Mouse (Mus musculus) macrophage (primary cell): ENCODE data around the gene Larp4. TPM values are rescaled to one million over a fixed set of nuclear protein-coding genes. Genes with fewer than 3 reads are reported as not detected.
"Not testable (repeated sequence)": the region's sequence is repeated elsewhere in the genome, so short reads cannot be mapped to it uniquely, and the experiment has no call there.

Source experiments
- H3K27ac ChIP-seq: fragments of 350-480 bp; formaldehyde crosslinking; 2 replicates; pipeline ENCODE4 v1.9.0; 2021
- H3K36me3 ChIP-seq: fragments of 350-480 bp; formaldehyde crosslinking; 2 replicates; pipeline ENCODE4 v1.9.0; 2021; ENCODE audit errors: inconsistent target
- H3K4me3 ChIP-seq: fragments of 350-480 bp; formaldehyde crosslinking; 2 replicates; pipeline ENCODE4 v1.9.0; 2021; ENCODE audit errors: inconsistent target
- H3K79me2 ChIP-seq: fragments of 350-480 bp; formaldehyde crosslinking; 2 replicates; pipeline ENCODE4 v1.9.0; 2021; ENCODE audit errors: inconsistent target
- WGBS: methylation state at CpG from one replicate; pipeline ENCODE4 v1.1.7; 2026; ENCODE audit warnings: inconsistent platforms; ENCODE audit not compliant: missing documents; 5-methylcytosine and 5-hydroxymethylcytosine counted together
- polyA plus RNA-seq: library from polyadenylated mRNA; stranded (reverse); fragments of 250-400 nt; gene quantifications from 3 replicates; pipeline ENCODE4 v1.2.4, GENCODE M21; 2018; ENCODE audit warnings: inconsistent platforms

Gene Larp4
- polyA plus RNA-seq, 1 experiment from 2014 or later, result 32.7 TPM

GRCm38 (mm10) chr15:99974476-99975220 is 4.8 kb downstream of the Larp4 start:
- peaks cover 65% of the 10 kb centered on the region for H3K79me2 ChIP-seq
- whole genome bisulfite sequencing, result 36% methylated on average over 2 of the region's 2 CpGs
- H3K27ac ChIP-seq, result no peak overlapping the region
- peak overlapping the region; percentile 82; the same call in 1 of the 2 replicates for H3K4me3 ChIP-seq
- no peaks in the 10 kb centered on the region for H3K36me3 ChIP-seq

GRCm38 (mm10) chr15:99976121-99976520 is 6.3 kb downstream of the Larp4 start:
- not testable (repeated sequence) for H3K4me3 ChIP-seq, H3K36me3 ChIP-seq, H3K27ac ChIP-seq
- WGBS, result 80% methylated on average over 1 of the region's 2 CpGs
- H3K79me2 ChIP-seq, result peaks cover 80% of the 10 kb centered on the region

GRCm38 (mm10) chr15:99979266-99979665 is 9.4 kb downstream of the Larp4 start:
- Histone ChIP-seq H3K36me3 (no peaks in the 10 kb centered on the region), H3K4me3 (no peak overlapping the region), H3K79me2 (peaks cover 100% of the 10 kb centered on the region), H3K27ac (no peak overlapping the region)
- 87% methylated on average over 1 of the region's 1 CpGs for WGBS

- WGBS, result 97% methylated on average over 2 of the region's 2 CpGs
- Histone ChIP-seq H3K36me3 (no peaks in the 10 kb centered on the region), H3K4me3 (no peak overlapping the region), H3K27ac (no peak overlapping the region), H3K79me2 (peaks cover 100% of the 10 kb centered on the region)
Measured at GRCm38 (mm10) chr15:99979715-99980114, 9.8 kb downstream of the Larp4 start.

- Histone ChIP-seq H3K79me2 (peaks cover 4% of the 10 kb centered on the region; the same call in 1 of the 2 replicates), H3K36me3 (peaks cover 66% of the 10 kb centered on the region), H3K27ac (no peak overlapping the region), H3K4me3 (no peak overlapping the region)
- 93% methylated on average over 1 of the region's 1 CpGs for WGBS
Measured at GRCm38 (mm10) chr15:99993100-99993499, 23.2 kb downstream of the Larp4 start.

- peaks cover 41% of the 10 kb centered on the region for H3K36me3 ChIP-seq
- H3K79me2 ChIP-seq, result no peaks in the 10 kb centered on the region
- no peak overlapping the region for H3K27ac ChIP-seq
- no peak overlapping the region for H3K4me3 ChIP-seq
- 100% methylated on average over 2 of the region's 6 CpGs for WGBS
Measured at GRCm38 (mm10) chr15:99997114-99997804, 27.4 kb downstream of the Larp4 start.

GRCm38 (mm10) chr15:99999390-99999789 is 29.5 kb downstream of the Larp4 start:
- no peak overlapping the region for H3K27ac ChIP-seq
- H3K36me3 ChIP-seq, result peaks cover 36% of the 10 kb centered on the region
- WGBS, result 0% methylated on average over 1 of the region's 1 CpGs
- no peak overlapping the region for H3K4me3 ChIP-seq
- H3K79me2 ChIP-seq, result no peaks in the 10 kb centered on the region

GRCm38 (mm10) chr15:100004677-100005273 is 34.9 kb downstream of the Larp4 start:
- Histone ChIP-seq H3K36me3 (peaks cover 62% of the 10 kb centered on the region), H3K27ac (no peak overlapping the region), H3K79me2 (no peaks in the 10 kb centered on the region), H3K4me3 (no peak overlapping the region)
- 55% methylated on average over 7 of the region's 7 CpGs for WGBS

GRCm38 (mm10) chr15:100006180-100006579 is 36.3 kb downstream of the Larp4 start:
- H3K36me3 ChIP-seq, result peaks cover 69% of the 10 kb centered on the region
- no peak overlapping the region for H3K27ac ChIP-seq
- H3K4me3 ChIP-seq, result no peak overlapping the region
- H3K79me2 ChIP-seq, result no peaks in the 10 kb centered on the region

GRCm38 (mm10) chr15:100018280-100018899 is 48.5 kb downstream of the Larp4 start:
- H3K4me3 ChIP-seq, result no peak overlapping the region
- H3K27ac ChIP-seq, result no peak overlapping the region
- H3K79me2 ChIP-seq, result no peaks in the 10 kb centered on the region
- no peaks in the 10 kb centered on the region for H3K36me3 ChIP-seq
- WGBS, result 91% methylated on average over 6 of the region's 6 CpGs

- Histone ChIP-seq H3K36me3 (no peaks in the 10 kb centered on the region), H3K79me2 (no peaks in the 10 kb centered on the region), H3K4me3 (no peak overlapping the region), H3K27ac (no peak overlapping the region)
- WGBS, result 100% methylated on average over 1 of the region's 1 CpGs
Measured at GRCm38 (mm10) chr15:100021175-100021574, 51.3 kb downstream of the Larp4 start.

- Histone ChIP-seq H3K36me3 (no peaks in the 10 kb centered on the region), H3K4me3 (no peak overlapping the region), H3K27ac (no peak overlapping the region), H3K79me2 (no peaks in the 10 kb centered on the region)
- WGBS, result 25% methylated on average over 5 of the region's 5 CpGs
Measured at GRCm38 (mm10) chr15:100022923-100023322, 53.1 kb downstream of the Larp4 start.

GRCm38 (mm10) chr15:100025076-100025834 is 55.4 kb downstream of the Larp4 start:
- Histone ChIP-seq H3K4me3 (no peak overlapping the region), H3K36me3 (no peaks in the 10 kb centered on the region), H3K27ac (no peak overlapping the region), H3K79me2 (no peaks in the 10 kb centered on the region)
- WGBS, result 86% methylated on average over 11 of the region's 11 CpGs

GRCm38 (mm10) chr15:100028133-100028532 is 58.3 kb downstream of the Larp4 start:
- WGBS, result 70% methylated on average over 2 of the region's 2 CpGs
- H3K79me2 ChIP-seq, result no peaks in the 10 kb centered on the region
- H3K4me3 ChIP-seq, result no peak overlapping the region
- no peak overlapping the region for H3K27ac ChIP-seq
- no peaks in the 10 kb centered on the region for H3K36me3 ChIP-seq
